Mouse (Mus musculus) liver, embryonic 13.5 days (tissue): ENCODE results near the gene Foxd2. TPM values are rescaled to one million over a fixed set of nuclear protein-coding genes. Genes with fewer than 3 reads are reported as not detected.

Experiments
- ATAC-seq: fragments of 200-750 bp; cut with Nextera tagmentation; 2 replicates; pipeline ENCODE4 v1.8.0; 2017; ENCODE audit warnings: low read depth, mild to moderate bottlenecking, moderate number of reproducible peaks, moderate library complexity
- DNase-seq: peaks from one replicate; pipeline ENCODE4 v3.0.0; 2022
- H3K27ac ChIP-seq: fragments of 300-500 bp; sonication (generic); 2 replicates; pipeline ENCODE4 v1.5.1; 2015; ENCODE audit warnings: moderate library complexity, mild to moderate bottlenecking, inconsistent platforms
- H3K27me3 ChIP-seq: fragments of 300-500 bp; sonication (generic); 2 replicates; pipeline ENCODE4 v1.6.1; 2015; ENCODE audit warnings: mild to moderate bottlenecking, inconsistent platforms
- H3K36me3 ChIP-seq: fragments of 300-500 bp; sonication (generic); 2 replicates; pipeline ENCODE4 v1.6.1; 2015; ENCODE audit warnings: mild to moderate bottlenecking, inconsistent platforms
- H3K4me1 ChIP-seq: fragments of 300-500 bp; sonication (generic); replicated peaks from 2 replicates; pipeline ENCODE4 v1.6.1; 2015; ENCODE audit warnings: inconsistent platforms
- H3K4me2 ChIP-seq: fragments of 300-500 bp; sonication (generic); 2 replicates; pipeline ENCODE4 v1.6.1; 2015; ENCODE audit warnings: inconsistent platforms, mild to moderate bottlenecking, moderate library complexity
- H3K4me3 ChIP-seq: fragments of 300-500 bp; sonication (generic); replicated peaks from 2 replicates; pipeline ENCODE4 v1.5.1; 2015; ENCODE audit warnings: mild to moderate bottlenecking, inconsistent platforms
- H3K9ac ChIP-seq: fragments of 300-500 bp; sonication (generic); 2 replicates; pipeline ENCODE4 v1.6.1; 2015; ENCODE audit warnings: mild to moderate bottlenecking, inconsistent platforms
- H3K9me3 ChIP-seq: fragments of 300-500 bp; sonication (generic); replicated peaks from 2 replicates; pipeline ENCODE4 v1.6.1; 2016; ENCODE audit warnings: inconsistent platforms
- WGBS: fragments of 180-500 bp; shearing (Covaris S2); methylation state at CpG from one replicate; pipeline ENCODE4 v1.1.7; 2015; ENCODE audit not compliant: insufficient replicate concordance; 5-methylcytosine and 5-hydroxymethylcytosine counted together
- polyA plus RNA-seq: library from polyadenylated mRNA; unstranded; fragments of >200 nt; fragmentation: Nextera tagmentation; extraction: Ambion mirVana; gene quantifications from 2 replicates; pipeline ENCODE4 v1.2.1, GENCODE M21; 2015

Foxd2 gene
- not detected in 2 replicates for polyA plus RNA-seq

DNA sequence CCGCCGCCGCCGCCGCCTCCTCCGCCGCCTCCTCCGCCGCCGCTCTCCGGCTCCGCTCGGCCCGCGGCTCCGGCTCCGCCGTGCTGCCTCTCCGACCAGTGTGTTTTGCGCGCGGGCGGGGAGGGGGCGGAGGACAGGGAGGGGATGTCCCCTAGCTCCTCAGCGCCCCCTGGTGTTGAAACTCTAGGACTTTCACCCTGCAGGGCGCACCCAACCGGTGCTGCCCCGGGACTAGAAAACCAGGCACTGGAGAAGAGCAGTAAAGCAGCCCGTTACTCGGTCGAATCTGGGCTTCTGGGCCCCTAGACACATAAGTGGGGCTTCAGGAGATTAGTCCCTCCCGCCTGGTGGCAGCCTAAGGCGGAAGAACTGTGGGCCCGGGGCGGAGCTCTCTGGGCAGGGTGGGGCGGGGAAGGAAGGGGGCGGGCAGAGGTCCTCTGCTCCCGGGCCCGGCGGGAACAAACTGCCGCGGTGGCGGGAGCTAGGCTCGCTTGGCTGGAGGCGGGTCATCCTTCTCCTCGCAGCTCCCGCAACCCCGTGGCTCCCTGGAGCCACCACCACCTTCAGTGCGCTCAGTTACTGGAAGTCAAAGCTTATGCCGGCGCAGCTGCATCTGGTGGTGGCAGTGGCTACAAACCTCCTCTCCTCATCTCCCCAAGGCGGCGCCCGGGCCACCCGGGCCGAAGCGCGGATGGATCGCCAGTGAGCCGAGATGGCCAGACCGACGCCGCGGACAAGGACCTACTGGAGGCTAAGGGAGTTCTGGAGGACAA, at the start of gene Foxd2:
Gene Foxd2, minus strand, starts transcription at position 45 of the 773 bp plus-strand sequence.
- H3K9me3 ChIP-seq = no peaks in the 10 kb centered on the region
- H3K27ac ChIP-seq = no peak within 1 kb of the TSS
- H3K27me3 ChIP-seq = peaks cover 100% of the 10 kb centered on the region
- peak within 1 kb of the TSS; percentile 55 for H3K9ac ChIP-seq
- peak within 1 kb of the TSS; percentile 62 for H3K4me3 ChIP-seq
- H3K36me3 ChIP-seq = no peaks in the 10 kb centered on the region
- peak; percentile 75 for DNase-seq
- peak; percentile 88 for ATAC-seq
- peaks cover 26% of the 10 kb centered on the region for H3K4me1 ChIP-seq
- under 1% methylated on average over 62 of the region's 64 CpGs for WGBS
- H3K4me2 ChIP-seq = peak within 1 kb of the TSS; percentile 85

DNA sequence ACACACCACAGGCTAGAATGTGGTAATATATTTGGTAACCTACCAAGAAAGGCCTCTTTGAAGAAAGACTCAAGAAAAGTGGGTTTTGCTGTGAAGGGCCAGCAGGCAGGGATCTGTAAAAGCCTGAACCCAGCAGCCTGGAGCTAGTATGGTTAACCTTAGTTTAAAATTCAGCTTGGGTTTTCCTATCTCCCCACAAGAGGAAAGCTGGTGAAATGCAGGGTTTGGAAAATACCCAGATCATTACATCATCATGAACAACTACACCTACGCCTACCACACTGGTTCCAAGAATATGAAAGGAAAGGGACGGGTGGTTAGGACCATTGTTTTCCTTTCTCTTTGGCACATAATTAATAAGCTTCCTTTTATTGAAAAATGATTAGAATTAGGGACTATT, 49.6 kb upstream of the Foxd2 start:
- Histone ChIP-seq H3K9me3 (no peaks in the 10 kb centered on the region), H3K4me3 (no peak overlapping the region), H3K36me3 (peaks cover 21% of the 10 kb centered on the region), H3K9ac (no peak overlapping the region), H3K27ac (no peak overlapping the region), H3K4me2 (no peak overlapping the region), H3K27me3 (no peaks in the 10 kb centered on the region), H3K4me1 (no peaks in the 10 kb centered on the region)
- 71% methylated on average over 2 of the region's 2 CpGs for WGBS
- no peak for DNase-seq
- ATAC-seq = no peak

- Histone ChIP-seq H3K4me2 (no peak overlapping the region), H3K36me3 (peaks cover 14% of the 10 kb centered on the region), H3K27me3 (no peaks in the 10 kb centered on the region), H3K9me3 (no peaks in the 10 kb centered on the region), H3K27ac (no peak overlapping the region), H3K9ac (no peak overlapping the region), H3K4me3 (no peak overlapping the region), H3K4me1 (no peaks in the 10 kb centered on the region)
- DNase-seq (no peak), ATAC-seq (no peak)
Measured at GRCm38 (mm10) chr4:114957403-114957802, 48.7 kb upstream of the Foxd2 start.

- Histone ChIP-seq H3K4me1 (no peaks in the 10 kb centered on the region), H3K9ac (no peak overlapping the region), H3K4me3 (no peak overlapping the region), H3K9me3 (no peaks in the 10 kb centered on the region), H3K4me2 (no peak overlapping the region), H3K27ac (no peak overlapping the region), H3K27me3 (peaks cover 14% of the 10 kb centered on the region; the same call in 1 of the 2 replicates), H3K36me3 (no peaks in the 10 kb centered on the region)
- ATAC-seq (0 out of 2 replicates have a peak, but pooled peaks have one; percentile 26), DNase-seq (no peak)
- WGBS = 71% methylated on average over 3 of the region's 3 CpGs
Measured at GRCm38 (mm10) chr4:114953172-114953571, 44.5 kb upstream of the Foxd2 start.

GRCm38 (mm10) chr4:114947852-114948481, 39.3 kb upstream of the Foxd2 start:
- DNase-seq = no peak

DNA sequence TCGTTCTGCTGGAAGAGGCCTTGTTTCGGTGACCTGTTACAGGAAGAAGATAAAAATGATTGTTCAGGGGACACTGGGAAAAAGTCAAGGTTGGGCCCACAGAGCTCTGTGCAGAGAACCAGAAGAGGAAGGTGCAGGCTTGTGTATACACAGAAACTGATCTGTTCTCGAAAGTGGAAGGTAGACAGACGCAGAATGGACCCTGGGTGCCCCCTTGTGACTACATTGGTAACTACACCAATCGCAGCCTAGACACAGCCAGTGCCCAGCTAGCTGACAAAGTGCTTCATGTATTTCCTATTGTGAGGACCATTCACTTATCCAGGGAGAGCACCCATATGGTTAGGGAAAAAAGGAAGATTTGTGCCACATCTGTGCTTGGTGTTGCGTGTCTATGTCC, 38.7 kb upstream of the Foxd2 start:
- Histone ChIP-seq H3K4me3 (no peak overlapping the region), H3K9me3 (no peaks in the 10 kb centered on the region), H3K27me3 (peaks cover 35% of the 10 kb centered on the region; the same call in 1 of the 2 replicates), H3K4me1 (no peaks in the 10 kb centered on the region), H3K36me3 (no peaks in the 10 kb centered on the region), H3K9ac (no peak overlapping the region), H3K27ac (no peak overlapping the region), H3K4me2 (no peak overlapping the region)
- WGBS = 25% methylated on average over 6 of the region's 6 CpGs
- ATAC-seq (no peak), DNase-seq (peak; percentile 18)

More at GRCm38 (mm10) chr4:114947852-114948481, 39.3 kb upstream of the Foxd2 start:
- WGBS = 45% methylated on average over 7 of the region's 7 CpGs
- H3K36me3 ChIP-seq = no peaks in the 10 kb centered on the region
- peaks cover 35% of the 10 kb centered on the region; the same call in 1 of the 2 replicates for H3K27me3 ChIP-seq
- no peak overlapping the region for H3K27ac ChIP-seq
- no peak overlapping the region for H3K4me2 ChIP-seq
- H3K9ac ChIP-seq = no peak overlapping the region
- no peaks in the 10 kb centered on the region for H3K4me1 ChIP-seq
- no peak overlapping the region for H3K4me3 ChIP-seq
- ATAC-seq = no peak
- no peaks in the 10 kb centered on the region for H3K9me3 ChIP-seq

- H3K36me3 ChIP-seq = no peaks in the 10 kb centered on the region
- DNase-seq (no peak), ATAC-seq (no peak)
- no peak overlapping the region for H3K4me3 ChIP-seq
- no peak overlapping the region for H3K27ac ChIP-seq
- no peak overlapping the region for H3K9ac ChIP-seq
- WGBS = 62% methylated on average over 4 of the region's 4 CpGs
- peaks cover 35% of the 10 kb centered on the region; the same call in 1 of the 2 replicates for H3K27me3 ChIP-seq
- H3K4me1 ChIP-seq = no peaks in the 10 kb centered on the region
- H3K4me2 ChIP-seq = no peak overlapping the region
- H3K9me3 ChIP-seq = no peaks in the 10 kb centered on the region
Measured at GRCm38 (mm10) chr4:114946416-114946815, 37.7 kb upstream of the Foxd2 start.

DNA sequence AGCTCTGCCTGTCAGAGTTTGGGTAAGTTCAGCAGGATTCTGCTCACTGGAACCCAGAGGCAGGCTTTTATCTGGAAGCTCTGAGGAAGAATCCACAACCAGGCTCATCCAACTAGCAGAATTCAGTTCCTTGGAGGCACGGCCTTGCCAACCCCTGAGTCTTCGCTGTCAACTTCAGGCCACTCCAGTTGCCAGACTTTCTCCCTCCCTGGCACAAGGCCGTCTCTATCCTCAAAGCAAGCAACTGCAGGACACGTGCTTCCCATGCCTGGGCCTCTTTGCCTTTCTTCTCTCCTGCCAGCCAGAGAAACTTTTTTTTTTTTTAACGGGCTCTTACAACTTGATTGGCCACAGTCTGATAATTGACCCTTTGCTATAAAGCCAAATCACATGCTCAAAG, 36.3 kb upstream of the Foxd2 start:
- H3K27ac ChIP-seq = no peak overlapping the region
- no peaks in the 10 kb centered on the region for H3K9me3 ChIP-seq
- no peak overlapping the region for H3K4me2 ChIP-seq
- DNase-seq (no peak), ATAC-seq (no peak)
- WGBS = 51% methylated on average over 5 of the region's 5 CpGs
- no peak overlapping the region for H3K4me3 ChIP-seq
- no peak overlapping the region for H3K9ac ChIP-seq
- H3K27me3 ChIP-seq = peaks cover 33% of the 10 kb centered on the region; the same call in 1 of the 2 replicates
- H3K4me1 ChIP-seq = no peaks in the 10 kb centered on the region
- no peaks in the 10 kb centered on the region for H3K36me3 ChIP-seq

DNA sequence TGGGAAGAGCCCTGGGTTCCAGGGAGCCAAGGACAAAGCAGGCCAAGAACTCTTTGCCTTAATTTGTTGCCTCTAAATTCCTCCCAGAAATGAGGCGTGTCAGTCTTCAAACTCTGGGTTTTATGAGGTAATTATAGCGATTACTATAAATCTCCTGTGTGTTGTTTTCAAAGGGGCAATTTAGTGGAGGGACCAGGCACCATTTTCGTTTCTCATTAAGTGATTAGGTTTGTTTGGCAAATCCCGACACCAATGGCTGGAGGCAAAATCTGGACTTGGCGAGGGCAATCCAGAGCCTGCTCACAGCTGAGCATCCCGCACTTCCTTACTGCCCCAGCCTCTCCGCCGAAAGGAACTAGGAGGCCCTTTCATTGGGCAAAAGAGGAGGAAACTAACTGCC, 33.9 kb upstream of the Foxd2 start:
- 57% methylated on average over 8 of the region's 8 CpGs for WGBS
- H3K4me2 ChIP-seq = no peak overlapping the region
- no peak overlapping the region for H3K4me3 ChIP-seq
- H3K4me1 ChIP-seq = no peaks in the 10 kb centered on the region
- H3K9ac ChIP-seq = no peak overlapping the region
- H3K27me3 ChIP-seq = peaks cover 29% of the 10 kb centered on the region; the same call in 1 of the 2 replicates
- DNase-seq (no peak), ATAC-seq (no peak)
- no peaks in the 10 kb centered on the region for H3K36me3 ChIP-seq
- no peak overlapping the region for H3K27ac ChIP-seq
- H3K9me3 ChIP-seq = no peaks in the 10 kb centered on the region

DNA sequence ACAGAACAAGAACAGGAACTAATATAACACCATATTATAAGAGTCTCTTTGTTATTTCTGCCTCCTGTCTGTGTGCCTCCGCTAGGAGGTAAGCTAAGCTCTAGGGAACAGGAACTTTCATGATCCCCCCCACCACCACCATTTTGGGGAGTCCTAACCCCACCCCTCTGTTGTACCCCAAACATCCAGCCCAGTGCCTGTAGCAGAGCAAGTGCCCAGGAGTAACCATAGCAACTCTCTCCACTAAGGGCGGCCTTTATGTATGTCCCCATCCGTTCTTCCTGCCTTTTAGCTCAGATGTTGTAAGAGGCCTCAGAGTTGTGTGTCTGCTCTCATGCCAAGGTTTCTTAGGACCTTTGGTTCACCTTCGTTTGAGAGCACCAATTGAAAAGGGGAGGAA, 33.4 kb upstream of the Foxd2 start:
- ATAC-seq = no peak
- DNase-seq = no peak
- no peak overlapping the region for H3K9ac ChIP-seq
- no peak overlapping the region for H3K27ac ChIP-seq
- no peaks in the 10 kb centered on the region for H3K36me3 ChIP-seq
- H3K4me1 ChIP-seq = no peaks in the 10 kb centered on the region
- no peak overlapping the region for H3K4me3 ChIP-seq
- no peaks in the 10 kb centered on the region for H3K9me3 ChIP-seq
- no peak overlapping the region for H3K4me2 ChIP-seq
- 41% methylated on average over 4 of the region's 4 CpGs for WGBS
- peaks cover 31% of the 10 kb centered on the region; the same call in 1 of the 2 replicates for H3K27me3 ChIP-seq

- H3K27me3 ChIP-seq = peaks cover 29% of the 10 kb centered on the region; the same call in 1 of the 2 replicates
- 65% methylated on average over 4 of the region's 4 CpGs for WGBS
- DNase-seq = no peak
- no peak overlapping the region for H3K9ac ChIP-seq
- no peaks in the 10 kb centered on the region for H3K4me1 ChIP-seq
- H3K4me2 ChIP-seq = no peak overlapping the region
- H3K36me3 ChIP-seq = no peaks in the 10 kb centered on the region
- ATAC-seq = no peak
- H3K9me3 ChIP-seq = no peaks in the 10 kb centered on the region
- no peak overlapping the region for H3K4me3 ChIP-seq
- H3K27ac ChIP-seq = no peak overlapping the region
Measured at GRCm38 (mm10) chr4:114941311-114941710, 32.6 kb upstream of the Foxd2 start.
